Mouse (Mus musculus) fibroblast of lung, adult 2 months (primary cell): ENCODE data around the gene Ptpn3.
A peak's percentile ranks its signal among the peaks of the same experiment; 100 is the strongest.
"Not testable (repeated sequence)": the region's sequence is repeated elsewhere in the genome, so short reads cannot be mapped to it uniquely, and the experiment has no call there.

ENCODE experiments used
- DNase-seq: peaks from one replicate; pipeline ENCODE4 v3.0.0-alpha.2; 2011; ENCODE audit warnings: low read depth

Ptpn3 gene

GRCm38 (mm10) chr4:57224776-57225175, 76.9 kb downstream of the Ptpn3 start:
- DNase-seq = no peak

GRCm38 (mm10) chr4:57217746-57218145, 83.9 kb downstream of the Ptpn3 start:
- DNase-seq = no peak

GRCm38 (mm10) chr4:57216535-57216934, 85.1 kb downstream of the Ptpn3 start:
- DNase-seq = no peak

GRCm38 (mm10) chr4:57214852-57215251, 86.8 kb downstream of the Ptpn3 start:
- DNase-seq = no peak

- DNase-seq = no peak
Measured at GRCm38 (mm10) chr4:57214114-57214513, 87.5 kb downstream of the Ptpn3 start.

- DNase-seq = no peak
Measured at GRCm38 (mm10) chr4:57211706-57212105, 89.9 kb downstream of the Ptpn3 start.

GRCm38 (mm10) chr4:57205908-57206307, 95.7 kb downstream of the Ptpn3 start:
- DNase-seq = no peak

GRCm38 (mm10) chr4:57204780-57205179, 96.9 kb downstream of the Ptpn3 start:
- no peak for DNase-seq

- DNase-seq = peak; percentile 48
Measured at GRCm38 (mm10) chr4:57202660-57203361, 98.8 kb downstream of the Ptpn3 start.

- no peak for DNase-seq
Measured at GRCm38 (mm10) chr4:57202132-57202531, 99.5 kb downstream of the Ptpn3 start.

- DNase-seq = no peak
Measured at GRCm38 (mm10) chr4:57200661-57201060, 101.0 kb downstream of the Ptpn3 start.

- not testable (repeated sequence) for DNase-seq
Measured at GRCm38 (mm10) chr4:57198666-57199393, 102.8 kb downstream of the Ptpn3 start.

GRCm38 (mm10) chr4:57191543-57192283, 109.9 kb downstream of the Ptpn3 start:
- DNase-seq = no peak

GRCm38 (mm10) chr4:57189881-57190280, 111.8 kb downstream of the Ptpn3 start:
- DNase-seq = no peak

GRCm38 (mm10) chr4:57186035-57186434, 115.6 kb downstream of the Ptpn3 start:
- no peak for DNase-seq

- no peak for DNase-seq
Measured at GRCm38 (mm10) chr4:57185462-57185861, 116.2 kb downstream of the Ptpn3 start.

GRCm38 (mm10) chr4:57183493-57183892, 118.1 kb downstream of the Ptpn3 start:
- DNase-seq = no peak

- no peak for DNase-seq
Measured at GRCm38 (mm10) chr4:57181538-57181937, 120.1 kb downstream of the Ptpn3 start.

GRCm38 (mm10) chr4:57178881-57179280, 122.8 kb downstream of the Ptpn3 start:
- DNase-seq = no peak

GRCm38 (mm10) chr4:57175329-57175728, 126.3 kb downstream of the Ptpn3 start:
- DNase-seq = no peak

- no peak for DNase-seq
Measured at GRCm38 (mm10) chr4:57172861-57173260, 128.8 kb downstream of the Ptpn3 start.

- DNase-seq = no peak
Measured at GRCm38 (mm10) chr4:57171817-57172216, 129.8 kb downstream of the Ptpn3 start.

- DNase-seq = no peak
Measured at GRCm38 (mm10) chr4:57168680-57169079, 133.0 kb downstream of the Ptpn3 start.
